Mouse (Mus musculus) midbrain, embryonic 12.5 days (tissue): ENCODE data around the gene Unc5a. TPM values are rescaled to one million over a fixed set of nuclear protein-coding genes. Genes with fewer than 3 reads are reported as not detected.
A peak's percentile ranks its signal among the peaks of the same experiment; 100 is the strongest.

Source experiments
- ATAC-seq: fragments of 200-750 bp; cut with Nextera tagmentation; 2 replicates; pipeline ENCODE4 v1.8.0; 2017; ENCODE audit warnings: low read depth, moderate TSS enrichment, moderate library complexity; ENCODE audit not compliant: low FRiP score
- H3K27ac ChIP-seq: fragments of 300-500 bp; sonication (generic); replicated peaks from 2 replicates; pipeline ENCODE4 v1.5.1; 2016; ENCODE audit warnings: mild to moderate bottlenecking
- H3K27me3 ChIP-seq: fragments of 300-500 bp; sonication (generic); 2 replicates; pipeline ENCODE4 v1.6.1; 2016; ENCODE audit warnings: mild to moderate bottlenecking
- H3K36me3 ChIP-seq: fragments of 300-500 bp; sonication (generic); 2 replicates; pipeline ENCODE4 v1.6.1; 2016
- H3K4me1 ChIP-seq: fragments of 300-500 bp; sonication (generic); 2 replicates; pipeline ENCODE4 v1.6.1; 2016
- H3K4me2 ChIP-seq: fragments of 300-500 bp; sonication (generic); replicated peaks from 2 replicates; pipeline ENCODE4 v1.6.1; 2016; ENCODE audit warnings: mild to moderate bottlenecking, moderate library complexity
- H3K4me3 ChIP-seq: fragments of 300-500 bp; sonication (generic); 2 replicates; pipeline ENCODE4 v1.5.1; 2016; ENCODE audit warnings: mild to moderate bottlenecking
- H3K9ac ChIP-seq: fragments of 300-500 bp; sonication (generic); replicated peaks from 2 replicates; pipeline ENCODE4 v1.6.1; 2016; ENCODE audit warnings: mild to moderate bottlenecking, moderate library complexity
- H3K9me3 ChIP-seq: fragments of 300-500 bp; sonication (generic); 2 replicates; pipeline ENCODE4 v1.6.1; 2016; ENCODE audit warnings: mild to moderate bottlenecking
- WGBS: fragments of 180-500 bp; shearing (Covaris S2); methylation state at CpG from one replicate; pipeline ENCODE4 v1.1.7; 2016; 5-methylcytosine and 5-hydroxymethylcytosine counted together
- polyA plus RNA-seq: library from polyadenylated mRNA; unstranded; fragments of >200 nt; fragmentation: Nextera tagmentation; extraction: Ambion mirVana; gene quantifications from 2 replicates; pipeline ENCODE4 v1.2.1, GENCODE M21; 2016

Unc5a gene
- polyA plus RNA-seq = 2.6 and 4.4 TPM in 2 replicates

DNA sequence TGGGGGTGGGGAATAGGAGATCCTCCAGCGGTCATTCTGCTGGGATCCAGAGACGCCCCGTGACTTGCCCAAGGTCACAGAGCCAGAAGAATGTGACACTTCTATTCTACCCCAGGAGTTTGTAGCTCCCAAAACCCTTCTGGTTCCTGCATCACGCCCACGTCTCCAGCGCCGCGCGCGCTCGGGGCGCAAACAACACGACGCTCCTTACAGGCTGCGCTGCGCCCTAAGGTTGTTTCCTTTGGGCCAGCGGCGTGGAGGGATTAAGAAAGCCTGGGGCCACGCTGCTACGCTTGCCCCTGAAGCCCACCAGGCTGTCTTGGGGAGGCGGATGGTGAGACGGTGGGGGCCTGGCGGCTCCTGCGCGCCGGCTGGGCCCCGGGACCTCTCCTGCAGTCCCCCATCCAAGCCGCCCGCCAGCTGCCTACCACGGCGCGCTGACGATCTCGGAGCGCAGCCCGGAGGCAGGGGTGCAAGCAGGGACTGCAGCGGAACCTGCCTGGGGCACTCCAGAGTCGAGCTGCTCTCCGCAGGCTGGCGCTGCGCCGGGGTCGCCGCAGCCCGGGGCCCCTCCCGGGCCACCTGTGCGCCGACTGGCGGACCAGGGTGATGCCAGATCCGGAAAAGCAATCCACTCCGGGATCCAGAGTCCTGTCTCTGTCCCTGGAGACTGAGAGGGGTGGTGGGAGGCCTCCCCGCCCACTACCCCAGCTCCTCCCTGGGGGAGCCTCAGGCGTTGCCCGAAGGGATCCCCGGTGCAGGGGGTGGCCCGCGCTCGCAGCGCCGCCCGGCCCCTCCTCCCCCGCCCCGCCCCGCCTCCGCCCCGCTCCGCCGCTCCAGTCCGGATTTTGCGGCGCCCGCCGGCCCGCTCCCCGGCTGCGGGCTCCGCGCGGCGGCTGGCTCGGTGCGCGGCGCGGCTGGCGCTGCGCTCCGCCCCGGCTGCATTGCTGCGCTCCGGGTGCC lies at the start of gene Unc5a:
TSS of gene Unc5a (plus strand) at position 881 of the 963 bp plus-strand sequence.
- H3K27me3 ChIP-seq = peaks cover 99% of the 10 kb centered on the region
- H3K4me2 ChIP-seq = peak within 1 kb of the TSS; percentile 98
- peaks cover 52% of the 10 kb centered on the region for H3K4me1 ChIP-seq
- H3K27ac ChIP-seq = peak within 1 kb of the TSS; percentile 85
- WGBS = under 1% methylated on average over 77 of the region's 91 CpGs
- H3K9ac ChIP-seq = peak within 1 kb of the TSS; percentile 68
- no peaks in the 10 kb centered on the region for H3K9me3 ChIP-seq
- peak; percentile 76 for ATAC-seq
- no peaks in the 10 kb centered on the region for H3K36me3 ChIP-seq
- H3K4me3 ChIP-seq = peak within 1 kb of the TSS; percentile 69

DNA sequence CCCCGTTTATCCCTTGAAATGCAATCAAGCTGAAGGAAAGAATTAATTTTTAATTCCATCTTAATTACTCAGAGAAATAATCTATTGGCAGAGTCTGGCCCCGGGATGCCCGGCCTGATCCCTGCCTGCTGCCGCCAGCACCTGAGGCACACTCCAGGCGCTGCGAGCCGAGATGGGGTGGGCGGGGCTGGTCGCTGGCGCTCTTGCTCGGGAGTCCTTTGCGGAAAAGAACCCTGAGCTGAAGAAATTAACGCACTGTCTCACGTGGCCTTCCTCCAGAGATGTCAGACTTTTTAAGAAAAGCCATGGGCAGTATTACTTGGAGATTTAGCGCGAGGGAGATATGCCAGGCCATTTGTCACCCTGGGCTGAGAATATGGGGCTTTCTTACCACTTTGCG lies 37.2 kb upstream of the Unc5a start:
- H3K4me1 ChIP-seq = peaks cover 23% of the 10 kb centered on the region
- peak overlapping the region; percentile 41 for H3K4me2 ChIP-seq
- no peaks in the 10 kb centered on the region for H3K36me3 ChIP-seq
- no peak for ATAC-seq
- H3K4me3 ChIP-seq = 0 out of 2 replicates have a peak overlapping the region, but pooled peaks have one; percentile 7
- 4% methylated on average over 17 of the region's 17 CpGs for WGBS
- no peak overlapping the region; the same call in 1 of the 2 replicates for H3K27ac ChIP-seq
- H3K9ac ChIP-seq = no peak overlapping the region
- H3K9me3 ChIP-seq = no peaks in the 10 kb centered on the region
- H3K27me3 ChIP-seq = peaks cover 51% of the 10 kb centered on the region

DNA sequence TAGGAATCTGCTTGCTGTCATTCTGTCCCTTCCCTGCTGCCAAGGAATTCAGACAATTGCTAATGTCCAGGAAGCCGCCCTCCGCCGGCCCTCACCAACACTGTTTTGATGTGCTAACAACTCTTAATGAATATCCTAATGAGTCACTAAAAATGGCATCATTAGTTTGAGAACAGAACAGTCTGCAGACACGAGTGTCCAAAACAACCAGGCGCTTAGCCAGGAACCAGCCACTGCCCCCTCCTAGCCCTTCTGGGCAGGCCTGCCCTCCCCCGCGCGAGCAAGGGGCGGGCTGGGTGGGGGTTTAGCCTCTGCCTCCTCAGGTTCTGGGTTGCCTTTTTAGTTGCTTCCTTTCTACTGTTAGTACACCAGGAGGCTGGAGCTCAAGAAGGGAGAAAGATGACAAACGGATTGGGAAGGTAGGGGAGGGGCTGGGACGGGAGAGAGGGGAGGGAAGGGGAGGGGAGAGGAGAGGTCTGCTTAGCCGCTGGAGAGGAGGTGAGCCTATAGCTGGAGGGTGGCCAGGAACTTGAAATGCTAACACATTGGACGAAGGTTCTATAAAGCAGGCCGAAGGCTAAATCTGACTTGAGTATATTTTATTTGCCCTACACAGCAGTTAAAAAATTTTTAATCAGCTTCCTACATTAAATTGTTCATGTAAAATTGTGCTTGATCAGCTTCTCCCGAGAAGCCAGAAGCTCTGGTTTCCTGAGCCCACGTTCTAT lies 36.2 kb upstream of the Unc5a start:
- no peaks in the 10 kb centered on the region for H3K9me3 ChIP-seq
- no peaks in the 10 kb centered on the region for H3K36me3 ChIP-seq
- H3K4me3 ChIP-seq = no peak overlapping the region
- ATAC-seq = no peak
- peaks cover 47% of the 10 kb centered on the region for H3K27me3 ChIP-seq
- 19% methylated on average over 16 of the region's 16 CpGs for WGBS
- no peak overlapping the region for H3K27ac ChIP-seq
- no peak overlapping the region for H3K9ac ChIP-seq
- H3K4me1 ChIP-seq = peaks cover 18% of the 10 kb centered on the region
- no peak overlapping the region for H3K4me2 ChIP-seq

DNA sequence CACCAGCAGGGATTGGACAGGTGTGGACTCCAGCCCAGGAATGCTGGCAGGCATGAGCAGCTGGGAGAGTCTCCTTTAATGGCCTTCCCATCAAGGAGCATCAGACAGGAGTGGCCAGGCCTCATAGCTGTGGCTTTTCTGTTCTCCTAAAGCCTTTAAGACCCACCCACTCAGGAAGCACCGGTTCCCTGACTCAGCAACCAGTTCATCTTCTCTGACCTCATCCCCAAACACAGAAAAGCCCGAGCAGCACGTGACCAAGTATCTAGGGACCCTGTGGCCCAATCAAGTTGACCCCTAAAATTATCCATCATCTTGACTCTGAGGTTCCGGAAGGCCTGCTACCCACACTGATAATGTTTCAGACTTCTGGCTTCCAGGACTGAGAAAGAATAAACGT lies 32.6 kb upstream of the Unc5a start:
- 75% methylated on average over 5 of the region's 5 CpGs for WGBS
- H3K4me1 ChIP-seq = peaks cover 17% of the 10 kb centered on the region
- H3K27ac ChIP-seq = no peak overlapping the region
- H3K9ac ChIP-seq = no peak overlapping the region
- no peaks in the 10 kb centered on the region for H3K36me3 ChIP-seq
- H3K27me3 ChIP-seq = peaks cover 24% of the 10 kb centered on the region
- no peak overlapping the region for H3K4me2 ChIP-seq
- ATAC-seq = no peak
- no peaks in the 10 kb centered on the region for H3K9me3 ChIP-seq
- H3K4me3 ChIP-seq = no peak overlapping the region

DNA sequence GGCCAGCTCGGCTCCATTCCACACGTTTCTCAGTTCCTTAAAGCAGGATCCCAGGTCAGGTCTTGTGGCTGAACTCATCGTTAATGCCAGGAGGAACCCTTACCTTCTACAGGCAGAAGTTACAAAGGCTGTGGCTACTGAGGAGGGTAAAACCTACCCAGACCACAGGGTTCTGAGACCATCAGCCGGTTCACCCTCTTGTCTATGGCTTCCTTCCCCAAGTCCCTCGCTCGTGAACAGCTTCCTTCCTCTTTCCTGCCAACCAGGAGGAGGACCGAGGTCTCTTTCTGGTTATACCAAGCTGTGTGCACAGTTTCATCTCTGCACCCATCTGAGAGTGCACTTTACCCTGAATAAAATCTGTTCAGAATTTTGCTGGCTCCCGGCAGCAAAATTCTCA lies 30.3 kb upstream of the Unc5a start:
- H3K9ac ChIP-seq = no peak overlapping the region
- no peak overlapping the region for H3K4me3 ChIP-seq
- H3K27me3 ChIP-seq = peaks cover 2% of the 10 kb centered on the region; the same call in 1 of the 2 replicates
- WGBS = 84% methylated on average over 8 of the region's 8 CpGs
- H3K4me1 ChIP-seq = no peaks in the 10 kb centered on the region
- no peaks in the 10 kb centered on the region for H3K9me3 ChIP-seq
- H3K27ac ChIP-seq = no peak overlapping the region
- H3K4me2 ChIP-seq = no peak overlapping the region
- no peak for ATAC-seq
- no peaks in the 10 kb centered on the region for H3K36me3 ChIP-seq

DNA sequence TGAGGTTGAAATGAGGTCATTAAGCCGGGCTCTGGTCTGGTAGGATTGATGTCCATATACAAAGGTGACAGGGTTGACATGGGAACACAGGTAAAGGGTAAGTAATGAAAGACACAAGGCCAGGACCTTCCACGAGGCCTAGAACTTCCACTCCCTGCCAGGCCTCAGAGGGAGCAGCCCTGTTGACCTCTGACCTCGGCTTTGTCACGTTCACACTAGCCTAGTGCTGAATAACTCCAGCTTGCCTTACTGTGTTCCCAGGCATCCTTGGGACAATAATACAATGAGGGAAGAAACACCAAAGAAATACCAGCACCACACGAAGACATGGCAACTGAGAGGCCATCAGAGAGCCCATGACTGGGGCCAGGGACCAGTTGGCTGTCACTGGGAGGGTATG lies 29.5 kb upstream of the Unc5a start:
- H3K4me3 ChIP-seq = no peak overlapping the region
- H3K4me2 ChIP-seq = no peak overlapping the region
- ATAC-seq = no peak
- H3K9me3 ChIP-seq = no peaks in the 10 kb centered on the region
- H3K27ac ChIP-seq = no peak overlapping the region
- no peak overlapping the region for H3K9ac ChIP-seq
- H3K4me1 ChIP-seq = no peaks in the 10 kb centered on the region
- no peaks in the 10 kb centered on the region for H3K36me3 ChIP-seq
- H3K27me3 ChIP-seq = no peaks in the 10 kb centered on the region
- 22% methylated on average over 5 of the region's 5 CpGs for WGBS

DNA sequence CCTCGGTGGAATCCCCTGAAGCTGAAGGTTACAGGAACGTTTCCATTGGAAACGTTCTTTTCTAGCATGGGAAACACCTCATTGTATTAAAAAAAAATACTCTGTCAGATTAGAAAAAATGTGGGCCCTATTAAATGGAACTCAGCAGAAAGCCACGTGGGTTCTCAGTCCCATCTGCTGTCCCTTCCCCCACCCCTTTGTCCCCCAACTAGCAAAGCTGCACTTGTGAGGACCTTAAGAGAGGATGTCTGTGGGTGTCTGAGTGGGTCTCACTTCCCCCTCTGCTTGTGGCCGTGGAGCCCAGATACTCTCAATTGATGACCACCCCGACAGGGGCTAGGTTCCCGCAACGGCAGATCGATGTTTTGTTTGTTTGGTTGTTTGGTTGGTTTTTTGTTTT lies 27.5 kb upstream of the Unc5a start:
- ATAC-seq = no peak

DNA sequence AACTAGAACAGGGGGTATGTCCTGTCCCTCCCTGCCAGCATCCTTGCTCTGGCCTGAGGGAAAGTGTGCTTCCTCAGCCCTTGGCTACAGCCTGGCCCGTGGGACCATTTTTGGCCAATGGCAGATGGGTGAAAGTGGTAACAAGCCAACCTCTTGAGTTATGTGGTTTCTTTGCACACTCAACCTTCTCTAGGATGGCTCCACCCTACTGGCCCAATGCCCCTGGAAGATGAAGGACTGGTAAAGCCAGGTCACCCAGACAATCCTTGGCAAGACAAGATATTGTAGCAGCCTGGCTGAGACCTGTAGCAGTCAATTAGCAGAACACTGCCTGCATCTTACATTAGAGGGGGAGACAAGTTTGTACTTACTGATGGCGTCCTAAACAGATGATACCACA lies 25.5 kb upstream of the Unc5a start:
- peaks cover 6% of the 10 kb centered on the region; the same call in 1 of the 2 replicates for H3K27me3 ChIP-seq
- H3K4me2 ChIP-seq = no peak overlapping the region
- H3K4me1 ChIP-seq = no peaks in the 10 kb centered on the region
- H3K9ac ChIP-seq = no peak overlapping the region
- ATAC-seq = no peak
- no peaks in the 10 kb centered on the region for H3K36me3 ChIP-seq
- WGBS = 88% methylated on average over 2 of the region's 2 CpGs
- no peak overlapping the region for H3K4me3 ChIP-seq
- H3K9me3 ChIP-seq = no peaks in the 10 kb centered on the region; the same call in 1 of the 2 replicates
- H3K27ac ChIP-seq = no peak overlapping the region

More for the DNA sequence above, 27.5 kb upstream of the Unc5a start:
- Histone ChIP-seq H3K9me3 (no peaks in the 10 kb centered on the region; the same call in 1 of the 2 replicates), H3K27ac (no peak overlapping the region), H3K9ac (no peak overlapping the region), H3K27me3 (peaks cover 4% of the 10 kb centered on the region; the same call in 1 of the 2 replicates), H3K4me2 (no peak overlapping the region), H3K4me3 (no peak overlapping the region), H3K4me1 (no peaks in the 10 kb centered on the region), H3K36me3 (no peaks in the 10 kb centered on the region)
- 83% methylated on average over 9 of the region's 9 CpGs for WGBS

DNA sequence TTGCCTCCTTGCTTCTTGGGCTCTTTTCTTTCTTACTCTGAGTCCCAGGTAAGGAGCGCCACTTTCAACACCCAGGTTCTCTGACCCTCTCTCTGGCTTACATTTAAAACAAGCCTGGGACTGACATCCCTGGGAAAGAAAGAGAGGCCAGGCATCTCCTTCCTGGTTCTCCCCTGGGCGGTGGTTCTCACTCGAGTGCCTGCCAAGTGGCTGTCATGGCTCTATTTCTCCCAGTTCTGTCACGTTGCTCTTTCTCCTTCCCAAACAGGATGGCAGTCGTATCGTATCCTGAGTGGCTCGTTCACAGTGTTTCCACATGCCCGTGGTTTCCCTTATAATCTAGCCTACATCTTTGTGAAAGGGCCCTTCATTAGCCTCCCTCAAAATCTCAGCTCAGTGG lies 23.7 kb upstream of the Unc5a start:
- H3K9ac ChIP-seq = no peak overlapping the region
- WGBS = 75% methylated on average over 8 of the region's 8 CpGs
- no peak for ATAC-seq

DNA sequence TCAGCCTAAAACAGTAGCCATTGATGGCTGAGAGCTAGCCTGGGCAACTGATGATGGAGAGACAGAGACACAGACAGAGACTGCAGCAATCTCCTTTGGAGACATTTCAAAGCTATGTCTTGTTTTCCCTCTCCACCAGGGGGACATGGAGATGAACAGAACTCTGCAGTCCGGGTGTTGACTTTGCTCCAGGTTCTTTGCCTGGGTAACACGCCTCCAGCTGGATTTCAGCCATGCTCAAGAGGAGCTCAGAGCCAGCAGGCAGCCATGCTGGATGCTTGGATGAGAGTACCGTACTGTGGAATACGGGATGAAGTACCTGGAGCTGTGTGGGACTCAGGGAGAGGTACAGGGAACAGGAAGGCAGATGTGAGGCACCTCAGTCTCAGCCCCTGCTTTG lies 22.6 kb upstream of the Unc5a start:
- ATAC-seq = no peak
- Histone ChIP-seq H3K27ac (no peak overlapping the region), H3K4me2 (no peak overlapping the region), H3K4me1 (peaks cover 6% of the 10 kb centered on the region; the same call in 1 of the 2 replicates), H3K27me3 (peaks cover 10% of the 10 kb centered on the region; the same call in 1 of the 2 replicates), H3K9ac (no peak overlapping the region), H3K4me3 (no peak overlapping the region), H3K9me3 (no peaks in the 10 kb centered on the region; the same call in 1 of the 2 replicates), H3K36me3 (no peaks in the 10 kb centered on the region)
- 72% methylated on average over 4 of the region's 4 CpGs for WGBS

More for the DNA sequence above, 23.7 kb upstream of the Unc5a start:
- H3K27ac ChIP-seq = no peak overlapping the region
- no peak overlapping the region for H3K4me2 ChIP-seq
- H3K4me1 ChIP-seq = peaks cover 5% of the 10 kb centered on the region; the same call in 1 of the 2 replicates
- H3K4me3 ChIP-seq = no peak overlapping the region
- no peaks in the 10 kb centered on the region for H3K36me3 ChIP-seq
- H3K27me3 ChIP-seq = peaks cover 10% of the 10 kb centered on the region; the same call in 1 of the 2 replicates
- no peaks in the 10 kb centered on the region; the same call in 1 of the 2 replicates for H3K9me3 ChIP-seq

DNA sequence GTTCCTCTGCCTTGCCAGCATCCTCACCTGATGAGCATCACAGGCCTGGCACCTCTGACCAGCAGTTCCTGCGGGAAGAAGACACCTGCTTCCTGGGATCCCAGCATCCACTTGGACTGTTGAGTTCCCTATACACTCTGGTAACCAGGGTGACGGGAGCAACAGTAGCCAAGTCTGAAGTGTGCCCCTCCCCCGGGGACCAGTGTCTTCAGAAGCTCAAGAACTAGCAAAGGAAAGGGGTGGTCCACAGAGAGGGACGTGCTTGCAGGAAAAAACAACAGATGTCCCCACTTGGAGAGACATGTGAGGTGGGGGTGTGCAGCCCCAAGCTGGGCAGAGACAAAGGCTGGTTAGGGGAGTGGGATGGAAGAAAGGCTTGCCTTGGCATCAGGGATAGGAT lies 19.1 kb upstream of the Unc5a start:
- no peak overlapping the region for H3K27ac ChIP-seq
- no peaks in the 10 kb centered on the region; the same call in 1 of the 2 replicates for H3K9me3 ChIP-seq
- H3K4me2 ChIP-seq = no peak overlapping the region
- peaks cover 25% of the 10 kb centered on the region for H3K27me3 ChIP-seq
- peaks cover 10% of the 10 kb centered on the region for H3K4me1 ChIP-seq
- 39% methylated on average over 4 of the region's 4 CpGs for WGBS
- H3K4me3 ChIP-seq = no peak overlapping the region
- no peaks in the 10 kb centered on the region for H3K36me3 ChIP-seq
- no peak for ATAC-seq
- no peak overlapping the region for H3K9ac ChIP-seq

DNA sequence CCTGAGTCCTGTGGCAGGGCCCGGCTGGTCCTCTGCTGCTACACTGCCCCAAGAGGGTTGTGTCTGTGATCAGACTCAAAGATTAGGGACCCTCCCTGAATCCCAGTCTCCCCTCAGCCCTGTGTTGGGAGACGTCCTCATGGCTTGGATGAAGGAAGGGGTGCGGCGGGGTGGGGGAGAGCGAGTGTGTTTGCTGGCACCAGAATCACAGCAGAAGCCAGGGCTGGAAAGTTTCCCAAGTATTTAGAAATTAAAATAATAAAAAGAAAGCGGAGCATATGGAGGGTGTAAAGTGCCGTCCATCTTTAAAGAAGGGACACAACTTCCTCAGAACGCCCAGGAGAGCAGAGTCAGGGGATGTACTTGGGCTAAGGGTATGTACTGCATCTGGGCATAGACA lies 14.3 kb upstream of the Unc5a start:
- Histone ChIP-seq H3K4me2 (no peak overlapping the region), H3K4me3 (no peak overlapping the region), H3K4me1 (peaks cover 10% of the 10 kb centered on the region), H3K9me3 (no peaks in the 10 kb centered on the region), H3K36me3 (no peaks in the 10 kb centered on the region), H3K27ac (no peak overlapping the region), H3K9ac (no peak overlapping the region), H3K27me3 (peaks cover 42% of the 10 kb centered on the region)
- no peak for ATAC-seq
- WGBS = 82% methylated on average over 8 of the region's 8 CpGs
